Mouse (Mus musculus) gastrocnemius, postnatal 36 days (tissue): ENCODE measurements around the gene N4bp2l2. TPM values are rescaled to one million over a fixed set of nuclear protein-coding genes. Genes with fewer than 3 reads are reported as not detected.

ENCODE experiments used
- DNase-seq, 2 experiments: peaks; one replicate each; pipeline ENCODE4 v3.0.0; 2022
- intact Hi-C: fragments of 180-260 bp; cut with DNase I; formaldehyde crosslinking; loops from one replicate; pipeline ENCODE4 v1.15.1; 2025
- total RNA-seq, 2 experiments: library from RNA; stranded (reverse); gene quantifications; 2 replicates each; pipeline ENCODE4 v1.2.3; 2021

N4bp2l2 gene
- total RNA-seq, 2 experiments from 2014 or later, result 23.6 to 28.8 TPM

GRCm38 (mm10) chr5:150600554-150601440 lies 65.2 kb downstream of the N4bp2l2 start:
- DNase-seq, result no peak
- intact Hi-C loops, result no loop called here

DNA sequence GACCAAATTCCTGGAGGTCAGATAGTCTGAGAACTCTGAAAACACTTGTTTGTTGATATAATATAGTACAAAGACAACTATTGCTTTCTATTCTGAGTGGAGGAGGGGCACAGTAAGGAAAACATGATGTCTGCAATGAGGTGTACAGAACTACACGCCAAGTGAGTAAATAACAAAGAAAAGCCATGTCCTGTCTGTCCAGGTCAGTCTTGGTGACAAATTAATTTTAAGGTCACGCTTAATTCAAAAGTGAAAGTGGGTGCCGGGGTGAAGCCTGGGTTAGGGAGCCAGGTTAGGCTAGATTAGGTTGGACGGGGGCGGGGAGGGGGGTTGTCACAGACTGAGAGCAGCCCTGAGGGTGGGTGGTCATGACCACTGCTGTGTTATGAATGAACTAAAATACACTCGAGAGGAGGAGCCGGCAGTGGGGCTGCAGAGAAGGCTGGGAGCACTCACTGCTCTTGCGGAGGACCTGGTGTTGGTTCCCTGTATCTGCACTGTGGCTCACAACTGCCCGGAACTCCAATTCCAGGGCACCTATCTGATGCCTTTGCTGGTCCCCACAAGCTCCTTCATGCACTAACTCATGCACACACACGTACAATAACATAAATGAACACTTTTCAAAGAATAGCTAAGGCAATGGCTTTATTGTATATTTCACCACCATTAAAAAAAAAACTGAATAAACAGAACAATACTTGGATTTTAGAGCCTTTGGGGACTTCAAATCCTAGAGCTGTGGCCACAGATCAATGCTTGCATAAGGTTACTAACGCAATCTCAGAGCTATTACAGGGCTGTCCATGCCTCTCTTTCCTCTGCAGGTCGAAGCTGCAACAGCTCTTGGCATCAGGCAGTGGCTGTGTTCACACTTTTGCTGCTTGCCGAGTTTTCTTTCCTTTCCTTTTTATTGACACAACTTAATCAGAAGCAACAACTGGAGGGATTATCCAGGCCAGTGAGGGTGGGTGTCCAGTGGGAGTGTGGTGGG lies 66.4 kb downstream of the N4bp2l2 start:
- no peak for DNase-seq
- intact Hi-C loops, result no loop called here

GRCm38 (mm10) chr5:150598202-150599119 lies 67.5 kb downstream of the N4bp2l2 start:
- intact Hi-C loops, result no loop called here
- DNase-seq, result no peak

- intact Hi-C loops, result no loop called here
- DNase-seq, result no peak
Measured at GRCm38 (mm10) chr5:150597088-150597487, 68.9 kb downstream of the N4bp2l2 start, which contains the start of gene N4bp2l1. Gene N4bp2l1 (minus strand): TSS chr5:150597188.

DNA sequence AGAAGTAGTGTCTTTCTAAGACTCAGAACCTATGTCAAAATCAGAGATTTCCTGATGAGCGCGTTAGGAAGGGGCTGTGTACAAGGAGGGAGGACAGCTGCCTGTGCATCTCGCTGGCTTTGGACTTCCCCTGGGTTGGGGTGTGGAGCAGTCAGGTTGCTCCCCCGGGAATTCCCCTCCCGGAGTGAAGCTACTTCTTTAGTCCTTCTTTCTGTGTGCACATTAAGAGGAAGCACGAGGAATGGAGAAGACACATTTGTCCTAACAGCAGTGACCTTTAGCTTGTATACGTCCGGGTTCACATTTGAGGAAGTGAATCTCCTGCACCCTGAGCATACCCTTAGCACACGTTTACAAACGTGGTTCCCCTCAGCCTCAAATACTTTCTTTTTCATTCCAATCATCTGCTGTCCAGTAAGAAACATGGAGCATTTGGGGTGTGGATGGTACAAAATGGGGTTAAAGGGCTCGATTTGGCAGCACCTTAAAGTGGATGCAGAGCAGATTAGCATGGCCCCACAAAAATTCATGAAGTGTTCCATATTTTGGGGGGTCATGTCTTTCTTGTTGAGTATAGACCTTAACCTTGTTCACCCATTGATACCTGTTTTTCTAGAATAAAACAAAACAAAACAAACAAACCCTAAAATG lies 70.5 kb downstream of the N4bp2l2 start:
- intact Hi-C loops, result no loop called here
- no peak for DNase-seq

DNA sequence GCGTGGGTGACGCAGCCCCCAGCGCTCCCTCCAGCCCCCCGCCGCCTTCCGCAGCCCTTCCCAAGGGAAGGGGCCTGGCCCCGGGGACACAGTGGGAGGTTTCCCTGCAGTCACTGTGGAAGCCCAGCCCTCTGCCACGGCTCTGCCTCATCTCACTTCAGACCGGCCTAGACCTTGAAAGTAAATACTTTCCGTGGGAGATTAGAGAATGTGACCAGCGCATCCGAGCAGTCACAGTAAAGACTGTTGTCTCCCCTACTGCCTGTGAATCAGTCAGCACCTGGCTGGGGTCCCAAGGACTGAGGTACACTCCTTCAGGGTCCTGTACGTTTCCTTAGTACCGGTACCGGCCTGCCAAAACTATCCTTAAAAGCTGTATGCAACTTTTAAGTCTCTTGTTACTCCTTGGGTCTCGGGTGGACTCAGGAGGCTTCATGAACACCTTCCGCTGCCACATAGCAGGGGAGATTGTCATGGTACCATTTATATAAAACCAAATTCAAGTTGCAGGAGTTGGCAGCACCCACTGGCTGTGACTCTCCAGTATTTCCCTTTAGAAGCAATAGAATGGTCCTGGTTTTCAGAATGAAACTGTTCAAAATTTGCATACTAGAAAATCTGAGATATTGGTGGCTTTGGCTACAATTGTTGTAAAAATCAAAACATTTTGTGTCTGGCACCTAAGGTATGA lies 71.2 kb downstream of the N4bp2l2 start:
- DNase-seq, result peak in 1 of 2 experiments; percentile 21
- intact Hi-C loops, result no loop called here

GRCm38 (mm10) chr5:150593756-150594648 lies 72.0 kb downstream of the N4bp2l2 start:
- intact Hi-C loops, result no loop called here
- DNase-seq, result peak; percentile 12 to 43

DNA sequence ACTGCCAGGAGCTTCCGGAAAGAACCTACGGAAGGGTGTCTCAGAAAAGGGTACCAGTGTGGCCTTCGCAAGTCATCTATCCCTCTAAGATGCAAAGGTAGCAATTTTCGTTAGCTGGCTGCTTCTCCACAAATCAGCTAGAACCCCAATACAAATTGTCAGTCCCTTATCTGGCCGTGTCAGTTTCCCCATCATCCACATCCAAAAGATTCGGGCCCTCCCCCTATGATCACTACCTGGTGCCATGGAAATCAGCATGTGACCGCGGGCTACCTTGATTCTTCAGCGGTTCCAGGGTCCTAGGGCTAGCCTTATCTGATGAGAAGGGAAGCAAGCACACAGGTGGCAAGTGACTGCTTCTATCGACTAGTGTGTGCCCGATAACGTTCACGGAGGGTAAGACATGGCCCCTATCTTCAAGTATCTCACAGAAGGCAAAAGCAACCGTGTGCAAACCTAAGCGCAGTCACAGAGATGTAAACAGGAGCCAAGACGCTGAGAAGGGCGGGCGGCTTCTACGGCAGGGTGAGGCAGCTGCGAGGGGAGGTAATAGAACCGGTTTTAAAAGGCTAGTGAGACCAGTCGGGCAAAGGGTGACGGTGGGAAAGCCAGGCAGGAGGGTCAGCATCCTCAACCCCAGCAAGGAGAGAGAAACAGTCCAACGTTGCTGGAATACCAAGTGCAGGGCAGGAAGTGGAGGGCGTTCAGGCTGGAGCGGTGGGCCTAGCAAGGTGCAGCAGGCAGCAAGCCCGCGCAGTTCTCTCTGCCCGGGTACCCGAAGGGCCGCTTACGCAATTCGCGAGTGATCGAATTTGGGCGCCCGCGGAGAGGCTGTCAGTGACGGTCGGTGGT lies 72.9 kb downstream of the N4bp2l2 start:
- intact Hi-C loops, result no loop called here

GRCm38 (mm10) chr5:150592186-150592903 lies 73.6 kb downstream of the N4bp2l2 start:
- intact Hi-C loops, result no loop called here
- DNase-seq, result no peak

More for the DNA sequence above, 72.9 kb downstream of the N4bp2l2 start:
- DNase-seq, result no peak

DNA sequence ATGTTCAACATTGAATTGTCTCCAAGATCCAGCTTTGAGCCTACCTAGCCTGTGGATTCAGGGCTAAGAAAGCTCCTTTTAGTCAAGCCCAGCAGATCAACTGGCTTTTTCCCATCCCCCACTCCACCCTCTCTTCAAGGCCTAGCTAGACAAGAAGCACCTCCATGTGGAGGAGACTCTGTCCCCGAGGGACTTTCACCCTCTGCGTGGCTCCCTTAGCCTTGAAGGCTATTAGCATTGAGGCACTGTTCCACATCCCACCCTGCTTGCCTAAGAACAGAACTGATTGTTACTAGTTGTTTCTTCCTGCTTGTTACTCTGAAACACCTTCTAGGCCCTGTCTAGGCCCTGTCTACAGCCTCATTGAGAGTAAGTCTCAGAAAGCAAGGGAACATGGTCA lies 76.0 kb downstream of the N4bp2l2 start:
- DNase-seq, result no peak
- intact Hi-C loops, result no loop called here

DNA sequence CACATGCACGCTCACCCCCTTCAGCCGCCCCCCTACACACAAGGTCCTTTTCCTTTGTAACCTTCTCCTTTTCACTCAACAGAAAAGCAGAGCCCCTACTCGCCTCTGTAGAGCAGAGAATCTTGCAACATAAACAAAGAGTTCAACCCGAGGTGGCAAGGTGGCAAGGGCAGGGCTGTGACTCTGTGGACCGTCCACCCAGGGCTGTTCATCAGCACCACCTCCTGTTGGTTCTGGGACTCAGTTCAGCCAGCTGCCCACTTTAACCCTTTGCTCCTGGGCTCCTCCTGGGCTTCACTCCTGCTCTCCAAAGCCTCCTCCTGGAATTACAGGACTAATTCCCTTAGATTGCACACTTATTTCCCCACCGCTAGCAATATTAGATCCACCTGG lies 81.7 kb downstream of the N4bp2l2 start:
- intact Hi-C loops, result no loop called here
- no peak for DNase-seq

DNA sequence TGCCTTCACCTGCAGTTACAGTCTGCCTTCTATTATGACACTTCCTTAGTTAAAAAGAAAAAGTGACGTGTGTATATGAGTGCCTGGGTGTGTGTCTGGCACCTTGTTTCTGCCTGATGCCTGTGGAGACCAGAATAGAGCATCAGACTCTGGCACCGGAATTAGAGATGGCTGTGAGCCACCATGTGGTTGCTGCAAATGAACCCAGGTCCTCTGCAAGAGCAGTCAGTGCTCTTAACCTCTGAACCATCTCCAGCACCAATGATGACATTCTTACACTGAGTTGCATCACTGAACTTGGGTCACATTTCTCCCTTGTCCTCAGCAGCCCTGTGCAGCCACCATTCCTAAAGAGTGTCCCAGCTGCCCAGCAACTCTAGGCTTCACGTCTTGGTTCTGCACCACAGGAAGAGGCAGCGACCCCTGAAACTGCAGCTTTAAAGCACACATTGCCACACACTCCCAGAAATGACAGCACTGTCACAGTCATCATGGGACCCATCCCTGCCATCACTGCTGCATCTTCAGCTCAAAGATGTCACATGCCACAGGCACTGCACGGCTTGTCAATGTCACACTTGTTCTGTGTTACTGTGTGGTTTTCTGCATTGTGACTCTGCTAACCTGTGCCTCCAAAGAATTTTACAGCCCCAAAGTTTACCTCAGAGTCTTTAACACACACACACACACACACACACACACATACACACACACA lies 82.2 kb downstream of the N4bp2l2 start:
- peak in 1 of 2 experiments; percentile 20 for DNase-seq

GRCm38 (mm10) chr5:150583181-150583580 lies 82.8 kb downstream of the N4bp2l2 start:
- intact Hi-C loops, result no loop called here
- no peak for DNase-seq

More for the DNA sequence above, 82.2 kb downstream of the N4bp2l2 start:
- intact Hi-C loops, result no loop called here

DNA sequence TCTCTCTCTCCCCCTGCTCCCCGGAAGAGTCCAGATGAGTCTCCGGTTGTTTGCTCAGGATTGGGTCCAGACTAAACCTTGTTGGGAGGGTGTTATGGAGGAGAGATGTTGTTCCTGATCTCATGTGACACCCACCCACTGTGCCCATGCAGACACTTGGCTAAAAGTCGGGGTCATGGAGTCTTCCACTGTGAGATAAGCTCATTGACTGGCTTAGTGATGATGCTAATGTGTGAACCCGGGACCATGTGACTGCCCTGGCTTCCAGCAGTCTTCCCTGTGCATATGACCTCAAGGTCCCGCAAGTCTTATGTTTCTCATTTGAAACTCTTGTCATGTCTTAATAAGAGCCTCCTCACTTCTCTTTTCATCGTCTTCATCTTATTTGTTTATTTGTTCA lies 84.8 kb downstream of the N4bp2l2 start:
- intact Hi-C loops, result no loop called here
- no peak for DNase-seq

DNA sequence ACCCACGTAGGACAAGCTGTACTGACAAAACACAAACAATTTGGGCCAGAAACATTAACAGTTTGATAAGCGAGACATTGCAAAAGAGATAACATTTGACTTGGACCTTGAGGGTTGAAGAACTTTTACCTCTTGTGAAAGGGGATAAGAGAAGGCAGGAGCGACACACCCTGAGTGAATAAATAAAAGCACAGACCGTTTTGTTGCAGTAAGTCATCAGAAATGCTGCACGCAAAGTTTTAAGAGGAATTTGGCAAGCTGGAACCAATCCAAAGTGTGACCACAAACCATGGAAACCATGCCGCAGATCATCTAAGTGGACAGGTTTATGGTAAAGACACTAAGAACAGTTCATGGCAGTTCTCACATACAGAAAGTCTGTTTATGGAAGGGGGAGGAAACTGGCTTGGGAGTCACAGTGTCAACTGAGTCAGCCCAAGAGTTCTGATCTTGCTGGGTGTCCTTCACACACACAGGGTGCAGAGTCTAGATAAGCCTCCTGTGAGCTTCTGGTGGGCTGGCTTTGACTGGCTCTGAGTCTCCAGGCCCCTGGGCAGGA lies 87.3 kb downstream of the N4bp2l2 start:
- no peak for DNase-seq
- intact Hi-C loops, result no loop called here
